Mouse (Mus musculus) E14TG2a.4 (cell line): Measurements from ENCODE around the gene Cttnbp2nl.

Experiments
- CTCF ChIP-seq: conservative IDR thresholded peaks from 2 replicates; pipeline ENCODE4 v1.5.1; 2014; ENCODE audit warnings: low read length
- NANOG ChIP-seq: IDR thresholded peaks from 2 replicates; pipeline ENCODE4 v1.6.1; 2014; ENCODE audit warnings: borderline replicate concordance, low read length, mixed read lengths

GRCm38 (mm10) chr3:104961066-104962059 lies 91.6 kb downstream of the Cttnbp2nl start, which contains the start of gene Wnt2b:
- TF ChIP-seq CTCF: no peak
- no peak for TF ChIP-seq NANOG
